Mouse (Mus musculus) myocyte (in vitro differentiated cells): ENCODE results near the gene Cstad. TPM values are rescaled to one million over a fixed set of nuclear protein-coding genes. Genes with fewer than 3 reads are reported as not detected.

Experiments used
- H3K27me3 ChIP-seq: one replicate; pipeline ENCODE4 v1.6.1; 2011; ENCODE audit not compliant: control insufficient read depth, insufficient read depth, insufficient read length
- H3K36me3 ChIP-seq: one replicate; pipeline ENCODE4 v1.6.1; 2011; ENCODE audit not compliant: control insufficient read depth, insufficient read depth
- H3K4me2 ChIP-seq: one replicate; pipeline ENCODE4 v1.6.1; 2011; ENCODE audit warnings: low read depth, control low read depth
- H3K4me3 ChIP-seq: one replicate; pipeline ENCODE4 v1.5.1; 2011; ENCODE audit warnings: mild to moderate bottlenecking, control low read depth, moderate library complexity
- H3K79me2 ChIP-seq: one replicate; pipeline ENCODE4 v1.6.1; 2011; ENCODE audit not compliant: control insufficient read depth, insufficient read depth
- H3ac ChIP-seq: one replicate; pipeline ENCODE4 v1.6.1; 2011; ENCODE audit not compliant: control insufficient read depth, insufficient read length
- CEBPB ChIP-seq: IDR thresholded peaks from 2 replicates; pipeline ENCODE4 v1.6.1; 2011; ENCODE audit warnings: mild to moderate bottlenecking, moderate library complexity; ENCODE audit not compliant: poor library complexity, insufficient read depth, severe bottlenecking
- E2F4 ChIP-seq: IDR thresholded peaks from one replicate; pipeline ENCODE4 v1.6.1; 2011; ENCODE audit warnings: mild to moderate bottlenecking, control low read depth, moderate library complexity; ENCODE audit not compliant: insufficient read depth
- MAX ChIP-seq: IDR thresholded peaks from one replicate; pipeline ENCODE4 v1.6.1; 2011; ENCODE audit warnings: low read depth, mild to moderate bottlenecking, control low read depth
- MYOD1 ChIP-seq, 3 experiments: IDR thresholded peaks; one replicate each; pipeline ENCODE4 v1.6.1; 2011; ENCODE audit warnings: control low read depth in 2 of 3, low read depth in 2 of 3, mild to moderate bottlenecking in 2 of 3, moderate library complexity in 1 of 3; ENCODE audit not compliant: insufficient read length in 2 of 3, control insufficient read depth in 1 of 3
- MYOG ChIP-seq, 3 experiments: IDR thresholded peaks; one replicate each; pipeline ENCODE4 v1.6.1; 2011; ENCODE audit warnings: control low read depth in 2 of 3, low read depth in 2 of 3, mild to moderate bottlenecking in 2 of 3; ENCODE audit not compliant: insufficient read length in 2 of 3, control insufficient read depth in 1 of 3, insufficient read depth in 1 of 3
- POLR2A ChIP-seq: IDR thresholded peaks from one replicate; pipeline ENCODE4 v1.6.1; 2011; ENCODE audit warnings: low read depth, mild to moderate bottlenecking, control low read depth, moderate library complexity; ENCODE audit not compliant: insufficient read length
- POLR2AphosphoS2 ChIP-seq: IDR thresholded peaks from one replicate; pipeline ENCODE4 v1.6.1; 2011; ENCODE audit warnings: low read depth, control low read depth; ENCODE audit not compliant: insufficient read length
- REST ChIP-seq: IDR thresholded peaks from one replicate; pipeline ENCODE4 v1.6.1; 2011; ENCODE audit warnings: mild to moderate bottlenecking, control low read depth, moderate library complexity; ENCODE audit not compliant: insufficient read depth, insufficient read length
- SRF ChIP-seq: IDR thresholded peaks from one replicate; pipeline ENCODE4 v1.6.1; 2011; ENCODE audit warnings: low read depth; ENCODE audit not compliant: control insufficient read depth, insufficient read length
- TCF12 ChIP-seq: IDR thresholded peaks from one replicate; pipeline ENCODE4 v1.6.1; 2011; ENCODE audit warnings: mild to moderate bottlenecking, control low read depth; ENCODE audit not compliant: poor library complexity, insufficient read depth, severe bottlenecking
- TCF3 ChIP-seq: IDR thresholded peaks from one replicate; pipeline ENCODE4 v1.6.1; 2011; ENCODE audit warnings: low read depth, control low read depth; ENCODE audit not compliant: insufficient read length
- USF1 ChIP-seq: IDR thresholded peaks from one replicate; pipeline ENCODE4 v1.6.1; 2011; ENCODE audit warnings: low read depth, mild to moderate bottlenecking, control low read depth, moderate library complexity
- polyA plus RNA-seq: library from polyadenylated mRNA; unstranded; fragments of >200 nt; fragmentation: generic; extraction: Trizol; gene quantifications from one replicate; pipeline ENCODE4 v1.2.1, GENCODE M21; 2012; ENCODE audit warnings: missing spikeins

The Cstad gene
- polyA plus RNA-seq, 1 experiment = 0.77 TPM

GRCm38 (mm10) chr2:30600965-30601841 is 6.4 kb downstream of the Cstad start:
- Histone ChIP-seq H3K4me2 (peak overlapping the region; percentile 69), H3K36me3 (no peaks in the 10 kb centered on the region), H3ac (no peak overlapping the region), H3K79me2 (no peaks in the 10 kb centered on the region), H3K27me3 (no peaks in the 10 kb centered on the region), H3K4me3 (peak overlapping the region; percentile 6)
- TF ChIP-seq MYOG (IDR thresholded peaks at IDR 0.05; ENCODE audit: control insufficient read depth in 1 of 3, insufficient read depth in 1 of 3, insufficient read length in 2 of 3, low read depth in 2 of 3) (peak in 1 of 3 experiments; percentile 11), REST (peak; percentile 20), CEBPB (peak; percentile 83), MAX (no peak), SRF (no peak), POLR2A (peak; percentile 56), MYOD1 (IDR thresholded peaks at IDR 0.05; ENCODE audit: control insufficient read depth in 1 of 3, insufficient read length in 2 of 3, low read depth in 2 of 3) (no peak), E2F4 (no peak), TCF3 (no peak), TCF12 (no peak), POLR2AphosphoS2 (peak; percentile 58), USF1 (peak; percentile 97)

DNA sequence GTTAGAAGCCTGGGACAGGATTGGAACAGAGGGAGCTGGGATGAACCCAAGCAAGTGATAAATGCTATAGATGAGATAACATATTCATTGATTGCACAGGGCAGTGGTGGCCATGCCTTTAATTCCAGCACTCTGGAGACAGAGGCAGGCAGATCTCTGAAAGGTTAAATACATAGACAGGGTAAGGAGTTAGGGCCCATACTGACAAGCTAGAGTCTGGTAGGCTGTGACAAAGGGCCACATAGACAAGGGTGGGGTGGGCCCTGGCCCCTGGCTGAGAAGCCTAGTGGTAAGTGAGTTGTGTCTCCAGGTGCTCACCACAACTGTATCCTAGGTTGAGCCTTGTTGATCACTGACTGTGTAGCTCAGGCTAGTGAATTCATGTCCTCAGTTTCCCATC is 7.6 kb downstream of the Cstad start:
- H3K27me3 ChIP-seq = no peaks in the 10 kb centered on the region
- no peak overlapping the region for H3ac ChIP-seq
- no peak overlapping the region for H3K4me2 ChIP-seq
- no peak for TF ChIP-seq MYOD1 (IDR thresholded peaks at IDR 0.05; ENCODE audit: control insufficient read depth in 1 of 3, insufficient read length in 2 of 3, low read depth in 2 of 3)
- no peak for TF ChIP-seq MYOG (IDR thresholded peaks at IDR 0.05; ENCODE audit: control insufficient read depth in 1 of 3, insufficient read depth in 1 of 3, insufficient read length in 2 of 3, low read depth in 2 of 3)
- TF ChIP-seq TCF3 = no peak
- no peak for TF ChIP-seq SRF
- TF ChIP-seq E2F4 = no peak
- no peak for TF ChIP-seq CEBPB
- no peaks in the 10 kb centered on the region for H3K79me2 ChIP-seq
- H3K36me3 ChIP-seq = no peaks in the 10 kb centered on the region
- H3K4me3 ChIP-seq = no peak overlapping the region

- Histone ChIP-seq H3ac (no peak overlapping the region), H3K36me3 (no peaks in the 10 kb centered on the region), H3K4me3 (no peak overlapping the region), H3K4me2 (no peak overlapping the region), H3K79me2 (no peaks in the 10 kb centered on the region), H3K27me3 (no peaks in the 10 kb centered on the region)
- TF ChIP-seq MYOD1 (IDR thresholded peaks at IDR 0.05; ENCODE audit: control insufficient read depth in 1 of 3, insufficient read length in 2 of 3, low read depth in 2 of 3) (no peak), MAX (no peak), POLR2AphosphoS2 (no peak), TCF12 (no peak), MYOG (IDR thresholded peaks at IDR 0.05; ENCODE audit: control insufficient read depth in 1 of 3, insufficient read depth in 1 of 3, insufficient read length in 2 of 3, low read depth in 2 of 3) (no peak), TCF3 (no peak), USF1 (no peak), E2F4 (no peak), SRF (no peak), POLR2A (no peak)
Observed at GRCm38 (mm10) chr2:30603731-30604130, 8.9 kb downstream of the Cstad start.

DNA sequence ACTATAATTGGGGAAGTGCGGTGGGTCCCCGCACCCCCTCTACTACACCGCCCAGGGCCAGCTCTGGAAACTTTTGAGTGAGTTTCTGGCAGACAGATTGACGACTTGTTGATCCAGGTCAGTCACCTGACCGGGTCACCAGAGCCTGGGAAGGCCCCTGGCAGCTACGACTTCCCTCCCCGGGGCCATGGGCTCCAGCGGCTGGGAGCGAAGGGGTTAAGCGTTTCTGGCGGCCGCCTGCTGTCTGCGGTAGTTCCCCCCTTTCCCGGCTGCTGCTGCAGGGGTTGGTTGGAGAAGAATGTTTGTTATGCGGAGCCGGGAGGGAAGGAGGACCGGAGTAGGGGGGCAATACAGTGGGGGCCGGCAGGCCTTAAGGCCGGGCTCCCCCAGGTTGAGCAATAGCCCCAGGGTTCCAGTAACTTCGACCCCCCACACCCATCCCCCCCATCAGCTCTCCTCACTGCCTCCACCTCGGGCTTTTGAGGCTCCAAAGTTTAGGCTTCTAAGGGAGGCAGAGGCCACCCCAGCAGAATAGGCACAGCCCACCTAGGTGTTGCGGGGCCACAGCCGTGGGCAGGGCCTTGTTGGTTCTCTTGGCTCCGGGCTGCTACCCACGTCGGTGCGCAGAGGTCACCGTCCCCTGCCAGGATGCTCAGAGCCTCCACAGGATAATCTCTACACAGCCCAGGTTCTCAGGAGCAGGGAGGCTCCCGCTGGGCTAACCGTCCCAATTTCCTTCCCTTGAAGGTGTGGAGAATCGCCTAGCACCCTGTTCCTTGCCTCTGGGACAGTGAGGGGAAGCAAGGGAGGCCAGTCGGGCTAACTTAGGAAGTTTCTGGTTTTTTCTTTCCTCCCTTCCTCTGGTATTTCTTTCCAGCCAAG is 10.3 kb downstream of the Cstad start:
- Histone ChIP-seq H3K4me2 (no peak overlapping the region), H3ac (no peak overlapping the region), H3K79me2 (no peaks in the 10 kb centered on the region), H3K27me3 (no peaks in the 10 kb centered on the region), H3K4me3 (no peak overlapping the region), H3K36me3 (no peaks in the 10 kb centered on the region)
- TF ChIP-seq REST = no peak
- TF ChIP-seq MYOG (IDR thresholded peaks at IDR 0.05; ENCODE audit: control insufficient read depth in 1 of 3, insufficient read depth in 1 of 3, insufficient read length in 2 of 3, low read depth in 2 of 3) = no peak
- TF ChIP-seq POLR2A = no peak
- TF ChIP-seq MYOD1 (IDR thresholded peaks at IDR 0.05; ENCODE audit: control insufficient read depth in 1 of 3, insufficient read length in 2 of 3, low read depth in 2 of 3) = no peak
- TF ChIP-seq TCF3 = no peak
- no peak for TF ChIP-seq USF1
- no peak for TF ChIP-seq POLR2AphosphoS2
- no peak for TF ChIP-seq SRF
- no peak for TF ChIP-seq MAX
- no peak for TF ChIP-seq E2F4
- TF ChIP-seq CEBPB = no peak
- no peak for TF ChIP-seq TCF12
